Mouse (Mus musculus) gastrocnemius, postnatal 10 days (tissue): ENCODE results near the gene H2-T24. TPM values are rescaled to one million over a fixed set of nuclear protein-coding genes. Genes with fewer than 3 reads are reported as not detected.
"Not testable (repeated sequence)": the region's sequence is repeated elsewhere in the genome, so short reads cannot be mapped to it uniquely, and the experiment has no call there.

ENCODE experiments used
- DNase-seq: peaks from one replicate; pipeline ENCODE4 v3.0.0; 2021; ENCODE audit warnings: mixed read lengths
- total RNA-seq, 2 experiments: library from RNA; stranded (reverse); gene quantifications; 2 replicates each; pipeline ENCODE4 v1.2.3; 2021

The H2-T24 gene
- total RNA-seq, 2 experiments from 2014 or later, result 0.45 to 0.84 TPM

GRCm38 (mm10) chr17:36023710-36024654, 3.6 kb upstream of the H2-T24 start:
- no peak for DNase-seq

- no peak for DNase-seq
Observed at GRCm38 (mm10) chr17:36022922-36023321, 2.6 kb upstream of the H2-T24 start.

GRCm38 (mm10) chr17:36022098-36022497, 1.7 kb upstream of the H2-T24 start:
- DNase-seq, result no peak

DNA sequence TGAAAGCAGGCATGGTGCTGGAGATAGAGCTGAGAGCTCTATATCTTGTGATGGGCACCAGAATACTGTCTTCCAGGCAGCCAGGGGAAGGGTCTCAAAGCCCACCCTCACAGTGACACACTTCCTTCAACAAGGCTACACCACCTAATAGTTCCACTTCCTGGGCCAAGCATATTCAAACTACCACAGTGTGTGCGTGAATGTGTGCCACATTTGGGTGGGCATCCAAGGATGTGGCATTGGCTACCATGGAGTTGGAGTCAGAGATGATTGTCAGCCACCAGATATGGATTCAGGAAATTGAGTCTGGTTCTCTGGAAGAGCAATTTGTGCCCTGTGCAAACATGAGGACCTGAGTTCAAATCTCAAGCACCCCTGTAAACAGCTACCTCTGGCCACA, 949 bp upstream of the H2-T24 start:
- DNase-seq, result no peak

DNA sequence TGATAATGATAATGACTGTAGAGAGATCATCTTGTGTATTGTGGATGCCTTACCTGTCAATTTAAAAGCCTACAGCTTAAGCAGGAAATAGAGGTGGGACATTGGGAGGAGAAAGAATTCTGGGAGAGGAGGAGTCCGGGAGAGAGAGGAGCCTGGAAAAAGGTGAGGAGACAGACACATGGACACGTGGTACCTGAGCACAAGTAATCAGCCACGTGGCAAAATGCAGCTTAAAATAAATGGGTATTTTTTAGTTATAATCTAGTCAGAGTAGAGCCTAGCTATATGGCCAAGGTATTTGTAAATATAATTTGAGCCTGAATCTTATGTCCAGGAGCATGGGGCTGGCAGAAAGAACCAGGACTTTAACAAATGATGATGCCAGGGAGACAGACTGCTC, 841 bp downstream of the H2-T24 start:
- no peak for DNase-seq

GRCm38 (mm10) chr17:36018979-36019378, 1.4 kb downstream of the H2-T24 start:
- no peak for DNase-seq

GRCm38 (mm10) chr17:36017046-36017445, 3.3 kb downstream of the H2-T24 start:
- DNase-seq, result no peak

- no peak for DNase-seq
Observed at GRCm38 (mm10) chr17:36014977-36015376, 5.4 kb downstream of the H2-T24 start.

DNA sequence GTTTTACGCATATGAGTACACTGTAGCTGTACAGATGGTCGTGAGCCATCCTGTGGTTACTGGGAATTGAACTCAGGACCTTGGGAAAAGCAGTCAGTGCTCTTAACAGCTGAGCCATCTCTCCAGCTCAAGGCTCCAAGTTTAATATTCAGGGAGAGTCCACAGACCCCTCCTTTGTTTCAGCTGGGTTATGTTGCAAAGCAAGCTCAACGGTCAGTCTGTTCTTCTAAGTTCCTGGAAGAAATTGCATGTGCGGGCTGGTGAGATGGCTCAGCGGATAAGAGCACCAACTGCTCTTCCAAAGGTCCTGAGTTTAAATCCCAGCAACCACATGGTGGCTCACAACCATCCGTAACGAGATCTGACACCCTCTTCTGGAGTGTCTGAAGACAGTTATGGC, 16.0 kb downstream of the H2-T24 start:
- DNase-seq, result not testable (repeated sequence)

- no peak for DNase-seq
Observed at GRCm38 (mm10) chr17:36003331-36003730, 17.0 kb downstream of the H2-T24 start.

GRCm38 (mm10) chr17:36001966-36002365, 18.4 kb downstream of the H2-T24 start:
- DNase-seq, result no peak

GRCm38 (mm10) chr17:36001121-36001897, 19.1 kb downstream of the H2-T24 start:
- no peak for DNase-seq

DNA sequence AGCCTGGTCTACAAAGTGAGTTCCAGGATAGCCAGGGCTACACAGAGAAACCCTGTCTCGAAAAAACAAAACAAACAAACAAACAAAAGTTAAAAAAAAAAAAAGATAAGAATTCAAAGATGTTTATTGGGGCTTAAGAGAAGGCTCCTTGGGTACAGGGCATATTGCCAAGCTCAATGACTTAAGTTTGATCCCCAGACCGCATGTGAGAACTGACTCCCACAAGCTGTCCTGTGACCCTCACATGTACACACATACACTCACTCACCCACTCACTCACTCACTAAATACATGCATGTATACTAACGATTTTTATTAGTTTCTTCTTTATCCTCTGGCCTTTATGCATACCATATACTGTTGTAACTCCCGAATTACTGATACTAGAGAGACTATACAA, 20.0 kb downstream of the H2-T24 start:
- DNase-seq, result no peak

GRCm38 (mm10) chr17:35999356-35999755, 21.0 kb downstream of the H2-T24 start:
- DNase-seq, result no peak

DNA sequence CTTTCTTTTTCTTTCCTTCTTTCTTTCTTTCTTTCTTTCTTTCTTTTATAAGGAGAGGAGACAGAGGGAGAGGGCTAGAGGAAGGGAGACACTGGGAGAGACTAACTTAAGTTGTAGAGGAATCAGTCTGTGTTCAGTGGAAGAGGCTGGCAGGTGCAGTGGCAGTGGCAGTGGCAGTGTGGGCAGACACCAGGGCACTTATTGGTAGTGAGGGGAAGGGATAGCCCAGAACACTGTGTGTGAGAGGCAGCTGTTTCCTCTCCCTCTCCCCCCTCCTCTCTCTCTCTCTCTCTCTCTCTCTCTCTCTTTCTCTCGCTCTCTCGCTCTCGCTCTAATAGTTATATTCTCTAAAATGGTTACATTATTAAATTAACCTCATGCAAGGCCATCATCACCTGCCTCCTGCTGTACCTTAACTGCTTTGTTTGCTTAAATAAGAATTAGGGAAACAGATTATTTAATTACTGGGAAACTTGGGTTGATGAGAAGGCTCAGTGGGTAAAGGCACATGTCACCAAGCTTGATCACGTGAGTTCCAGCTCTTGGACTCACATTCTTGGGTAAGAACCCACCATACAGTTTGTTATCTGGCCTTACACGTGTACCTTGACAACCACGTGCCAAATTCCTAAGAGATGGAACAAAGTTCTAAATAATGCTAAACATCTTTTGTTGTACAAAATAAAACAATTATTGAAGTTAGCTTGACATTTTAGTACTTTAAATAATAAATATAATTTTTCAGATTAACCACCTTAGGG, 21.6 kb downstream of the H2-T24 start:
- DNase-seq, result no peak

- no peak for DNase-seq
Observed at GRCm38 (mm10) chr17:35997713-35998510, 22.4 kb downstream of the H2-T24 start.

DNA sequence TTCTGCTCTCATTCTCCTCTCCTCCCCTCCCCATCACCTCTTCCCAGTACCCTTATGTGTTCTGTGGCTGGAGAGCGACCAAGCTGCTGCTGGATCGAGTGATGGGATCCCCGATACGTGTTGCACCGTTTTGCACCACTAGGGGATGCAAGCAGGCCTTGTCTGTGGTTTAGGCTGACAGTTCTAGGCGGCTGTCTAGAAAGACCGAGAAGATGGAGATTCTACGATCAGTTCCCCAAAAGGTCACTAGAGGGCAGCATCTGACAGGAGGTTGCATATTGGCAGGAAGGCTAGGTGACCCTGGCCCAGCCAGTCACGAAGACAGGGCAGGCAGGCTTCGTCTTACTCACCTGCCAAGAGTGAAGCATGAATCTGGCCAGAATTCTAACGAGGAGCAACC, 23.4 kb downstream of the H2-T24 start:
- DNase-seq, result peak; percentile 92

DNA sequence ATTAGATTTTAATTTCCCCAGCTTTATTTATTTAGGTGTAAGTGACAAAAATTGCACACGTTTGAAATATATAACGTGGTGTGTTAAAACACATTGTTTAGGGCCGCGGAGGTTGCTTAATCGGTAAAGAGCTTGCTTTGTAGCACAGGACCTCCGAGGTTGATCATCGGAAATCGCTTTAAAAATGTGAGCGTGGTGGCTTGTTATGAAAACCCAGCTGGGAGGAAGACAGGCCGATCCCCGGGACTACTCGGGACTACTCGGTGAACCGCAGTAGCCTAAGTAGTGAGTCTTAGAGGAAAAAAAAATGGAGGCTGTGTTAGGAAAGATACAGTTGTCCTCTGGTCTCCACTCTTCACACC, 25.5 kb downstream of the H2-T24 start:
- DNase-seq, result no peak

DNA sequence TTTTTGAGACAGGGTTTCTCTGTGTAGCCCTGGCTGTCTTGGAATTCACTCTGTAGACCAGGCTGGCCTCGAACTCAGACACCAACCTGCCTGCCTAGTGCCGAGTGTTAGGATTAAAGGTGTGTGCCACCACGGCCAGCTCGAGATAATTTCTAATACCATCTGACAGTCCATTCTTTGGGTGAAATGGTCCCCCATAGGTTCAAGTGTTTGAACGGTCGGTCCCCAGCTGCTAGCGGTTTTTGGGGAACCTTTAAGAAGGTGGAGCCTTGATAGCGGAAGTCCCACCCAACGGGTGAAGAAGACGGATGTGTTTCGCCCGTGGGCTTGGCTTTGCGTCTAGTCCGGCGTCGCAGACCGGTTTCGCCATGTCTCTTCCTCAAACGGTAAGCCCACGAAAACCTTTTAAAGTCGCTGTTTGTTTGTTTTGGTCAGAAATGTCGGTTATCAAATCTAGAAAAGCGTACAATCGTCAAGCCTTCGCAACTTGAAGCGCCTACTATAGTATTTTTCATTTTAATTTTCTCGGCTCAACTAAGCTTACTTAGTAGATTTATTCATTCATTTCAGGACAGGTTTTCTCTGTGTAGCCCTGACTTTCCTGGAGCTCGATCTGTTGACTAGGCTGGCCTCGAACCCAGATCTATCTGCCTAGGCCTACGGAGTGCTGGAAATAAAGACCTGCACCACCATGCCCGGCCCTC, 26.0 kb downstream of the H2-T24 start:
- peak; percentile 71 for DNase-seq

DNA sequence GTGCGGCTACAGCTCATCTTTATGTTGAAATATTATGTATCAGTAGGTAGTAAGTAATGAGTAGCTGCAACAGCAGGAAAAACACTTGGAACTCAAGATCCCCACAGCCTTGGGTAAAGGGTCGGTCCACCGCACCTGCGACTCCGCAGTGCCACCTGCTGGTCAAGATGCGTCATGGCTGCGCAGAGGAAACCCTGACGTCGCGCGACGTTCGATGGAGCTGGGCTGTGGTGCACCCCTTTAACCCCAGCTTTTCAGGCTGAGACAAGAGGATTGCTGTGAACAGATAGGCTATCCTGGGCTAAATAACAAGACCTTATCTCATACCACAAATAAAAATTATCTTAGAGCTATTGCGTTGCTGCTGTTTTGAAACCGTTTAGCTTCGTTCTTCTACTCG, 26.7 kb downstream of the H2-T24 start:
- DNase-seq, result peak; percentile 84

DNA sequence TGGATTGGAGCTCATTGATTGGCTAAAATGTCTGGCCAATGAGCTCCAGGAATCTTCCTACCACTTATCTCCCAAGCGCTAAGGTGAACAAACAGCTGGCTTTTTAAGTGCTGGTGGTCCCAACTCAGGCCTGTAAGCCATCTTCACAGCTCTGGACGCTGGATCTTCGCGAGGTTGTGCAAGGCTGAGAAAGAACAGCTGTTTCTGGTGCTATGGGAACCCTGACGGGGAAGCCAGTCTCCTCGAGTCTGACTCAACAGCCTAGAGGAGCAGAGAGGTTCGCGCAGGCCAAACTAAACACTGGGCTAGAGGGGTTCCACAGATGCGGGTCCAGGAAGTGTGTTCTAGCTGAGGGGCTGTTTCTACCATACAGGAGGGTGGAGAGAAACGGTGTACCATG, 28.6 kb downstream of the H2-T24 start:
- no peak for DNase-seq
